In genomic region chr1:150993162-150994064, GRCm38 (mm10) we compare ENCODE assay signal across 8 mouse cellular contexts. TPM values are rescaled to one million over a fixed set of nuclear protein-coding genes. Genes with fewer than 3 reads are reported as not detected.
DNase-seq lines count a peak whose midpoint lies in the region; ATAC-seq and TF ChIP-seq lines count a peak whose summit lies in the region.

Hmcn1 (minus strand) TSS chr1:150993435.

- ATAC-seq in kidney, postnatal 0 days (replicated peaks; ENCODE audit: low FRiP score, low read depth), result peak; percentile 95

- H3K4me1 ChIP-seq in heart, embryonic 10.5 days, result peaks cover 22% of the 10 kb centered on the region; the same call in 1 of the 2 replicates
- no peaks in the 10 kb centered on the region for H3K4me1 ChIP-seq in kidney, postnatal 0 days (replicated peaks; ENCODE audit: insufficient read depth, low read length)

- peak within 1 kb of the TSS; percentile 69 for H3K9ac ChIP-seq in kidney, postnatal 0 days (ENCODE audit: low read depth, low read length)

- intact Hi-C loops in left cerebral cortex, adult 2 months (cut with DNase I), result no loop called here

- no peaks in the 10 kb centered on the region for H3K27me3 ChIP-seq in heart, embryonic 10.5 days (ENCODE audit: insufficient read depth, poor library complexity, severe bottlenecking)
- no peaks in the 10 kb centered on the region for H3K27me3 ChIP-seq in kidney, postnatal 0 days (ENCODE audit: insufficient read depth, low read length)

- peak; percentile 21 for TF ChIP-seq CTCF in left cerebral cortex, adult 2 months (IDR thresholded peaks at IDR 0.05)
- TF ChIP-seq CTCF in kidney, postnatal 0 days (IDR thresholded peaks at IDR 0.05; ENCODE audit: low read depth), result peak; percentile 75

- H3K4me2 ChIP-seq in kidney, postnatal 0 days (ENCODE audit: low read length), result peak within 1 kb of the TSS; percentile 66

- no peaks in the 10 kb centered on the region for H3K36me3 ChIP-seq in heart, embryonic 10.5 days
- no peaks in the 10 kb centered on the region for H3K36me3 ChIP-seq in kidney, postnatal 0 days (ENCODE audit: insufficient read depth, low read length)

- H3K27ac ChIP-seq in left cerebral cortex, adult 2 months, result no peak within 1 kb of the TSS; the same call in 1 of the 2 replicates
- peak within 1 kb of the TSS; percentile 95 for H3K27ac ChIP-seq in heart, embryonic 10.5 days
- peak within 1 kb of the TSS; percentile 69 for H3K27ac ChIP-seq in kidney, postnatal 0 days

- peak in 1 of 2 experiments; percentile 11 for DNase-seq in left cerebral cortex, adult 2 months (ENCODE audit: extremely low spot score in 1 of 2, low spot score in 2 of 2)
- no peak for DNase-seq in left cerebral cortex, adult 9 months (ENCODE audit: low spot score in 2 of 2)
- peak; percentile 58 for DNase-seq in embryo, embryonic 11.5 days (ENCODE audit: low read depth, low spot score)
- peak; percentile 91 for DNase-seq in heart, embryonic 10.5 days (ENCODE audit: low spot score)
- peak; percentile 96 for DNase-seq in kidney, postnatal 0 days (ENCODE audit: low spot score)
- peak; percentile 69 for DNase-seq in lung, postnatal 36 days
- DNase-seq in skeletal muscle tissue, adult 2 months (ENCODE audit: low read depth, low spot score), result peak; percentile 5
- DNase-seq in left cerebral cortex, adult 11 months (ENCODE audit: low spot score), result no peak

- WGBS in heart, embryonic 10.5 days, result under 1% methylated on average over 38 of the region's 38 CpGs
- under 1% methylated on average over 38 of the region's 38 CpGs for WGBS in kidney, postnatal 0 days

- peak within 1 kb of the TSS; percentile 29 for H3K4me3 ChIP-seq in left cerebral cortex, adult 2 months
- peak within 1 kb of the TSS; percentile 78 for H3K4me3 ChIP-seq in heart, embryonic 10.5 days
- peak within 1 kb of the TSS; percentile 43 for H3K4me3 ChIP-seq in kidney, postnatal 0 days (replicated peaks; ENCODE audit: low read depth, low read length)

- no peaks in the 10 kb centered on the region for H3K9me3 ChIP-seq in heart, embryonic 10.5 days
- H3K9me3 ChIP-seq in kidney, postnatal 0 days (replicated peaks; ENCODE audit: low read length), result peaks cover 3% of the 10 kb centered on the region; the same call in 1 of the 2 replicates

RNA-seq across cellular contexts. Expression of gene Hmcn1, which starts in this region (rescaled TPM):
- total RNA-seq in left cerebral cortex, adult 2 months (2021), result 1 to 10 TPM; 1.6 to 3.5 TPM
- polyA plus RNA-seq in heart, embryonic 10.5 days (2016; fragmentation: Nextera tagmentation; extraction: Ambion mirVana), result 8.0 and 8.8 TPM in 2 replicates
- polyA plus RNA-seq in kidney, postnatal 0 days (2015; fragmentation: Nextera tagmentation; extraction: Ambion mirVana), result 27.8 and 31.6 TPM in 2 replicates

Comparison
In these comparisons a context has a peak if more than half of its experiments do, and no peak if none do; other contexts are left out.
1. DNase-seq: peak in embryo, embryonic 11.5 days (single experiment), heart, embryonic 10.5 days (single experiment), kidney, postnatal 0 days (single experiment), lung, postnatal 36 days (single experiment) and skeletal muscle tissue, adult 2 months (single experiment); none in left cerebral cortex, adult 9 months (0 of 2) and left cerebral cortex, adult 11 months (single experiment).
2. Peak in every context shown above with its lines, with median percentiles within 50 percentile points of each other: H3K4me3 ChIP-seq.